Mouse (Mus musculus) thymus, postnatal 10 days (tissue): Measurements from ENCODE around the gene Dffb.

ENCODE experiments used
- DNase-seq, 2 experiments: peaks; one replicate each; pipeline ENCODE4 v3.0.0; 2021; ENCODE audit warnings: low spot score in 2 of 2

Dffb gene

DNA sequence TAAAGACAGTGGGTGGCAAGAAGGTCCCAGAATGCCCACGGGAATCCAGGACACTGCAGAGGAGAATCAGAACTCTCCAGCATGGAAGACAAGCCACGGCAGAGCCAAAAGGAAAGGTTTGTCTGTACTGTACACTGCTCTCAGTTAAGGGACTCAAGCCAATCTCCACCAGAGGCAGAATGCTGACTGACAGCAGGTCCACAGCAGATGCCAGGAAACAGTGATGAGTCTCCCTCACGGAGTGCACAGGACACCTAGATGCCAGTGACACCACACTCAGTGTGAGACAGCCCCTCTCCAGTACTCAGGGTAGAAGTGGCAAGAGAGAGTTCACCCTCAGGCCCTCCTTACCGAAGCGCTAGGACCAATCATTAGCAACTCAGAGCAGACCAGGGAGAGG lies 8.3 kb downstream of the Dffb start:
- DNase-seq, result no peak

- DNase-seq, result no peak
These were observed 12.3 kb downstream of the Dffb start for GRCm38 (mm10) chr4:153962631-153963030.

GRCm38 (mm10) chr4:153957444-153958250 lies 17.3 kb downstream of the Dffb start:
- peak; percentile 21 to 23 for DNase-seq

DNA sequence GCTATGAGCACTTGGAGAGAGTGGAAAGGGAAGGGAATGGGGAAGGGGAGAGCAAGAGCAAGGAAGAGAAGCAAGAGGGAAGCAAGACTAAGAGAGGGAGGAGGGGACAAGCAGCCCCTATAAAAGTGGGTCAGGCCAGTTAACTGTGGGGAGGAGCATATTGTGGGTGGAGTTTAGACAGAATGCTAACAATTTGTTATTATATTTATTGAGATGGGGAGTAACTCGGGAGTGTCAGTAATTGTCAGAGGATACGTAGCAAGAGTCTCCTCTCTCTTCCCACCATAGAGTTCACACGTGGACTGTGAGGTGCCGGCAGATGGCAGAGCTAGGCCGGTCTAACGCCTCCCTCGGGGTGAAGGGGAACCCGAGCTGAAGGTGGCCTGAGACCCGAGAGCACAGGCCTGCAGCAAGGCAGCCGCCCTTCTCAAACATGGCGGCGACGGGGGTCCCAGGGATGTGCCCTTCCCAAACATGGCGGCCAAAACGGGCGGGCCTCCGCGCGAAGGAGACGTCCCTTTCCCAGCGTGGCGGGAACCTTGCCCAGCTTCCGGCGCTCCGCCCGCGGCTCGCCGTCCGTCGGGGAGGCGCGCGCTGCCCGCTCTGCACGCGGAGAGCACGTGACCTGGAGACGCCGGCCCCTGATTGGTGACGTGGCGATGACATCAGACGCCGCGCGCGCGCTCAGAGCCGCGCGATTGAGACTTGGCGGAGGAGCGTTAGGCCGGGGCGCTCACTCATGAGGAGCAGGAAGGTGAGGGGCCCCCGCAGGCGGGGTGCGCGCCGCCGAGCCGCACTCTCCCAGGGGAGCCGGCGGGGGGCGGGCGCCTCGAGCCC lies 18.1 kb downstream of the Dffb start, which contains the start of gene A430005L14Rik:
A430005L14Rik (plus strand) TSS at position 669 of the 837 bp plus-strand sequence.
- peak; percentile 95 to 96 for DNase-seq

- DNase-seq, result no peak
These were observed 19.3 kb downstream of the Dffb start for GRCm38 (mm10) chr4:153955651-153956050.

GRCm38 (mm10) chr4:153951692-153952091 lies 23.2 kb downstream of the Dffb start:
- no peak for DNase-seq

GRCm38 (mm10) chr4:153951150-153951549 lies 23.8 kb downstream of the Dffb start:
- no peak for DNase-seq

GRCm38 (mm10) chr4:153950372-153950771 lies 24.6 kb downstream of the Dffb start:
- no peak for DNase-seq

DNA sequence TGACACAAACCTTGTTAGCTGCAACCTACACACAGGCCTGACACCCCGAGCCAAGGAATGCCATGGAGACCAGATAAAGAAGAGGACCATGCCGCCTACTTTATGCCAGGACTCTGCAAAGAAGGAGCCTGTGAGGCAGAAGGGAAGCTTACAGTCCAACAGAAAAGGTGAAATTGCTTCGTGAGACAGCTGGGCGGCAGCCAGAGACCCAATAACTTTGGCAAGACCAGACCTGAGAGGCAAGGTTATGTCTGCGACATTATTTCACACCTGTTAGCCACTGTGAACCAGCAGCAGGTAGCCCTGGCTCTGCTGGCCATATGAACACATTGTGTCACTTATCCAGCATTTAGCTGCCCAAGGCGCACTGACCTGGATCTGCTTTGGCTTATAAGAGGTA lies 29.2 kb downstream of the Dffb start:
- no peak for DNase-seq

GRCm38 (mm10) chr4:153944261-153944660 lies 30.7 kb downstream of the Dffb start:
- DNase-seq, result no peak

GRCm38 (mm10) chr4:153943243-153943642 lies 31.7 kb downstream of the Dffb start:
- peak in 1 of 2 experiments; percentile 14 for DNase-seq

DNA sequence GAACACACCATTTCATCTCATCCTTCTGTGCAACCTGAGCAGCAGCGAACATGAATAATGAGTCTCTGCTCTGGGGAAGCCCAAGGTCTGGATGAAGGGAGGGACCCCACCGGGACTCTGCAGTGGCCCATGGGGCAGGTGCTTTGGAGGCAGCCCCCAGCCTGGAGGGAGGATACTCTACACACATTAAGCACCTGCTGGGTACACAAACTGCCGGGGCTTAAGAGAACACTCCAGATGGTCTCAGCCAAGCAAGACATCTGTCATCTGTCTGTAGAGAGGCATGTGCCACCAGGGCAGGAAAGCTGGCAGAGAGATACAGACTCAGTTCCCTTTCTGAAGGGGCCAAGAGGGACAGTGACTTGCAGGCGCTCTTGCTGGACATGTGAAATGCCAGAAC lies 45.0 kb downstream of the Dffb start:
- no peak for DNase-seq

GRCm38 (mm10) chr4:153929425-153929824 lies 45.5 kb downstream of the Dffb start:
- no peak for DNase-seq

GRCm38 (mm10) chr4:153928772-153929299 lies 46.1 kb downstream of the Dffb start:
- no peak for DNase-seq

GRCm38 (mm10) chr4:153922090-153922489 lies 52.8 kb downstream of the Dffb start:
- peak in 1 of 2 experiments; percentile 11 for DNase-seq

- no peak for DNase-seq
These were observed 54.3 kb downstream of the Dffb start for GRCm38 (mm10) chr4:153920517-153921233.

GRCm38 (mm10) chr4:153917773-153918500 lies 57.0 kb downstream of the Dffb start:
- DNase-seq, result no peak
